ENCODE assay signal across 8 mouse cellular contexts in genomic region chr10:94115893-94116599, GRCm38 (mm10). TPM values are rescaled to one million over a fixed set of nuclear protein-coding genes. Genes with fewer than 3 reads are reported as not detected.
DNase-seq lines count a peak whose midpoint lies in the region; ATAC-seq lines count a peak whose summit lies in the region.

No protein-coding gene starts in this region.

- H3K4me1 ChIP-seq in forebrain, embryonic 12.5 days, result no peaks in the 10 kb centered on the region
- peaks cover 20% of the 10 kb centered on the region for H3K4me1 ChIP-seq in heart, embryonic 16.5 days (ENCODE audit: control insufficient read depth, insufficient read depth, low read length)
- H3K4me1 ChIP-seq in liver, embryonic 13.5 days (replicated peaks), result peaks cover 13% of the 10 kb centered on the region
- no peaks in the 10 kb centered on the region for H3K4me1 ChIP-seq in stomach, embryonic 14.5 days (ENCODE audit: control insufficient read depth, insufficient read depth, low read length)

- H3K4me3 ChIP-seq in forebrain, embryonic 12.5 days (replicated peaks), result no peak overlapping the region
- peak overlapping the region; percentile 26; the same call in 1 of the 2 replicates for H3K4me3 ChIP-seq in heart, embryonic 16.5 days (ENCODE audit: low read length)
- no peak overlapping the region for H3K4me3 ChIP-seq in liver, embryonic 13.5 days (replicated peaks)
- H3K4me3 ChIP-seq in stomach, embryonic 14.5 days (ENCODE audit: low read depth, low read length), result no peak overlapping the region

- no peak overlapping the region for H3K9ac ChIP-seq in forebrain, embryonic 12.5 days
- H3K9ac ChIP-seq in heart, embryonic 16.5 days (ENCODE audit: low read length), result peak overlapping the region; percentile 13
- H3K9ac ChIP-seq in liver, embryonic 13.5 days, result peak overlapping the region; percentile 22; the same call in 1 of the 2 replicates
- H3K9ac ChIP-seq in stomach, embryonic 14.5 days (replicated peaks; ENCODE audit: low read depth, low read length), result no peak overlapping the region

- no peaks in the 10 kb centered on the region for H3K27me3 ChIP-seq in forebrain, embryonic 12.5 days
- H3K27me3 ChIP-seq in heart, embryonic 16.5 days (ENCODE audit: control insufficient read depth, insufficient read depth, low read length), result no peaks in the 10 kb centered on the region
- H3K27me3 ChIP-seq in liver, embryonic 13.5 days, result no peaks in the 10 kb centered on the region
- no peaks in the 10 kb centered on the region for H3K27me3 ChIP-seq in stomach, embryonic 14.5 days (ENCODE audit: control insufficient read depth, insufficient read depth, low read length)

- peak; percentile 83 for ATAC-seq in forebrain, embryonic 12.5 days (ENCODE audit: low FRiP score)
- peak; percentile 88 for ATAC-seq in heart, embryonic 16.5 days (replicated peaks; ENCODE audit: extremely low read depth, insufficient read depth, low FRiP score)
- peak; percentile 81 for ATAC-seq in liver, embryonic 13.5 days (ENCODE audit: low read depth)
- peak; percentile 79; the same call in 1 of the 2 replicates for ATAC-seq in stomach, embryonic 14.5 days (ENCODE audit: insufficient number of reproducible peaks, insufficient read depth, low FRiP score, low read depth)

- peak; percentile 46 to 72 for DNase-seq in CD8-positive naive resting alpha-beta T cell, adult 2 months (ENCODE audit: low read depth in 2 of 2, low spot score in 2 of 2)
- peak; percentile 87 for DNase-seq in c-Kit-positive CD71-positive TER-119-negative erythroid progenitor cells, embryonic 14.5 days (ENCODE audit: low read depth)
- DNase-seq in kidney, postnatal 14 days, result peak; percentile 87
- DNase-seq in liver, embryonic 13.5 days, result peak; percentile 72
- peak; percentile 46 to 79 for DNase-seq in natural killer cell, adult 2 months (ENCODE audit: low spot score in 2 of 2)

- 36% methylated on average over 6 of the region's 6 CpGs for WGBS in forebrain, embryonic 12.5 days
- 17% methylated on average over 6 of the region's 6 CpGs for WGBS in heart, embryonic 16.5 days
- 23% methylated on average over 6 of the region's 6 CpGs for WGBS in liver, embryonic 13.5 days (ENCODE audit: insufficient replicate concordance)
- 30% methylated on average over 6 of the region's 6 CpGs for WGBS in stomach, embryonic 14.5 days

- no peaks in the 10 kb centered on the region for H3K36me3 ChIP-seq in forebrain, embryonic 12.5 days (replicated peaks)
- no peaks in the 10 kb centered on the region for H3K36me3 ChIP-seq in heart, embryonic 16.5 days (ENCODE audit: control insufficient read depth, insufficient read depth)
- peaks cover 7% of the 10 kb centered on the region; the same call in 1 of the 2 replicates for H3K36me3 ChIP-seq in liver, embryonic 13.5 days
- H3K36me3 ChIP-seq in stomach, embryonic 14.5 days (ENCODE audit: control insufficient read depth, insufficient read depth, low read length), result no peaks in the 10 kb centered on the region

- H3K27ac ChIP-seq in forebrain, embryonic 12.5 days, result no peak overlapping the region
- peak overlapping the region; percentile 88 for H3K27ac ChIP-seq in heart, embryonic 16.5 days (ENCODE audit: low read length)
- 0 out of 2 replicates have a peak overlapping the region, but pooled peaks have one; percentile 3 for H3K27ac ChIP-seq in liver, embryonic 13.5 days
- no peak overlapping the region for H3K27ac ChIP-seq in stomach, embryonic 14.5 days (ENCODE audit: low read length)

- no peaks in the 10 kb centered on the region for H3K9me3 ChIP-seq in forebrain, embryonic 12.5 days
- no peaks in the 10 kb centered on the region for H3K9me3 ChIP-seq in heart, embryonic 16.5 days (replicated peaks; ENCODE audit: control insufficient read depth, low read length)
- H3K9me3 ChIP-seq in liver, embryonic 13.5 days (replicated peaks), result no peaks in the 10 kb centered on the region
- H3K9me3 ChIP-seq in stomach, embryonic 14.5 days (ENCODE audit: control insufficient read depth, low read depth, low read length), result no peaks in the 10 kb centered on the region

- H3K4me2 ChIP-seq in forebrain, embryonic 12.5 days, result no peak overlapping the region
- H3K4me2 ChIP-seq in heart, embryonic 16.5 days (ENCODE audit: low read depth, low read length), result peak overlapping the region; percentile 53
- H3K4me2 ChIP-seq in liver, embryonic 13.5 days, result no peak overlapping the region
- H3K4me2 ChIP-seq in stomach, embryonic 14.5 days (replicated peaks; ENCODE audit: low read depth, low read length), result no peak overlapping the region

RNA-seq across cellular contexts. Expression of gene Nr2c1, which starts 31.8 kb away (rescaled TPM):
- 11.9 and 12.1 TPM in 2 replicates for polyA plus RNA-seq in forebrain, embryonic 12.5 days (2016; fragmentation: Nextera tagmentation; extraction: Ambion mirVana)
- 6.4 and 6.8 TPM in 2 replicates for polyA plus RNA-seq in heart, embryonic 16.5 days (2015; fragmentation: Nextera tagmentation; extraction: Ambion mirVana)
- 2.3 and 3.3 TPM in 2 replicates for polyA plus RNA-seq in liver, embryonic 13.5 days (2015; fragmentation: Nextera tagmentation; extraction: Ambion mirVana)
- 12.7 and 13.0 TPM in 2 replicates for polyA plus RNA-seq in stomach, embryonic 14.5 days (2014; fragmentation: Nextera tagmentation; extraction: Ambion mirVana)

Comparison
In these comparisons a context has a peak if more than half of its experiments do, and no peak if none do; other contexts are left out.
1. H3K27ac ChIP-seq: peak in heart, embryonic 16.5 days (single experiment) and liver, embryonic 13.5 days (single experiment); none in forebrain, embryonic 12.5 days (single experiment) and stomach, embryonic 14.5 days (single experiment).
2. H3K9ac ChIP-seq: peak in heart, embryonic 16.5 days (single experiment) and liver, embryonic 13.5 days (single experiment); none in forebrain, embryonic 12.5 days (single experiment) and stomach, embryonic 14.5 days (single experiment).
3. Peak in every context shown above with its lines, with median percentiles within 50 percentile points of each other: DNase-seq and ATAC-seq.